Mouse (Mus musculus) limb, embryonic 14.5 days (tissue): ENCODE measurements around the gene Sptan1. TPM values are rescaled to one million over a fixed set of nuclear protein-coding genes. Genes with fewer than 3 reads are reported as not detected.
A peak's percentile ranks its signal among the peaks of the same experiment; 100 is the strongest.

Source experiments
- ATAC-seq: fragments of 200-750 bp; cut with Nextera tagmentation; 2 replicates; pipeline ENCODE4 v1.8.0; 2017; ENCODE audit warnings: low read depth, moderate number of reproducible peaks, moderate TSS enrichment; ENCODE audit not compliant: low FRiP score
- DNase-seq: peaks from one replicate; pipeline ENCODE4 v3.0.0-alpha.2; 2015; ENCODE audit warnings: low spot score
- H3K27ac ChIP-seq: fragments of 300-500 bp; sonication (generic); replicated peaks from 2 replicates; pipeline ENCODE4 v1.5.1; 2014; ENCODE audit warnings: low read depth, mild to moderate bottlenecking, low read length, moderate library complexity, mixed read lengths
- H3K27me3 ChIP-seq: fragments of 300-500 bp; sonication (generic); 2 replicates; pipeline ENCODE4 v1.6.1; 2014; ENCODE audit warnings: low read length, mixed read lengths; ENCODE audit not compliant: control insufficient read depth, insufficient read depth
- H3K36me3 ChIP-seq: fragments of 300-500 bp; sonication (generic); 2 replicates; pipeline ENCODE4 v1.6.1; 2014; ENCODE audit warnings: mild to moderate bottlenecking, low read length, moderate library complexity, mixed read lengths; ENCODE audit not compliant: control insufficient read depth, insufficient read depth
- H3K4me1 ChIP-seq: fragments of 300-500 bp; sonication (generic); 2 replicates; pipeline ENCODE4 v1.6.1; 2014; ENCODE audit warnings: antibody characterized with exemption, low read length, mixed read lengths; ENCODE audit not compliant: control insufficient read depth, insufficient read depth
- H3K4me2 ChIP-seq: fragments of 300-500 bp; sonication (generic); replicated peaks from 2 replicates; pipeline ENCODE4 v1.6.1; 2014; ENCODE audit warnings: low read depth, mild to moderate bottlenecking, low read length, moderate library complexity; ENCODE audit not compliant: severe bottlenecking
- H3K4me3 ChIP-seq: fragments of 300-500 bp; sonication (generic); replicated peaks from 2 replicates; pipeline ENCODE4 v1.5.1; 2014; ENCODE audit warnings: low read length
- H3K9ac ChIP-seq: fragments of 300-500 bp; sonication (generic); 2 replicates; pipeline ENCODE4 v1.6.1; 2014; ENCODE audit warnings: mild to moderate bottlenecking, low read depth, low read length, moderate library complexity; ENCODE audit not compliant: severe bottlenecking
- H3K9me3 ChIP-seq: fragments of 300-500 bp; sonication (generic); 2 replicates; pipeline ENCODE4 v1.6.1; 2016; ENCODE audit warnings: low read length; ENCODE audit not compliant: control insufficient read depth
- POLR2A ChIP-seq: fragments of 200-500 bp; IDR thresholded peaks from 2 replicates; pipeline ENCODE4 v1.8.0; 2012; ENCODE audit warnings: inconsistent platforms, mild to moderate bottlenecking, moderate library complexity, borderline replicate concordance; ENCODE audit not compliant: insufficient read depth, insufficient read length; ENCODE audit errors: extremely low read depth
- WGBS: fragments of 180-500 bp; shearing (Covaris S2); extraction: QIAGEN DNeasy Blood & Tissue Kit; methylation state at CpG from one replicate; pipeline ENCODE4 v1.1.7; 2014; 5-methylcytosine and 5-hydroxymethylcytosine counted together
- microRNA-seq: library from miRNA; unstranded; fragments of <30 nt; microRNA quantifications from one replicate; pipeline ENCODE4, GENCODE M21; 2016
- polyA plus RNA-seq, 2 experiments: library from polyadenylated mRNA; depleted of rRNA in 1 of 2; stranded (reverse) in 1 of 2; unstranded in 1 of 2; fragments of >200 nt; fragmentation: Nextera tagmentation in 1 of 2; extraction: Ambion mirVana in 1 of 2; gene quantifications; 2 replicates each; pipeline versions ENCODE4 v1.2.1 to v1.2.3; 2012 to 2014

Gene Sptan1
- polyA plus RNA-seq, 2 experiments: 153 to 206 TPM

- Histone ChIP-seq H3K27me3 (no peaks in the 10 kb centered on the region), H3K4me2 (peak overlapping the region; percentile 97), H3K9me3 (no peaks in the 10 kb centered on the region), H3K4me1 (peaks cover 9% of the 10 kb centered on the region; the same call in 1 of the 2 replicates), H3K36me3 (peaks cover 21% of the 10 kb centered on the region), H3K9ac (0 out of 2 replicates have a peak overlapping the region, but pooled peaks have one; percentile 56), H3K4me3 (peak overlapping the region; percentile 59), H3K27ac (peak overlapping the region; percentile 35)
- TF ChIP-seq POLR2A: no peak
- 60% methylated on average over 6 of the region's 6 CpGs for WGBS
- ATAC-seq (peak; percentile 2; the same call in 1 of the 2 replicates), DNase-seq (no peak)
Observed at GRCm38 (mm10) chr2:30076959-30077358, 111.6 kb downstream of the Sptan1 start.

- TF ChIP-seq POLR2A: 0 out of 2 replicates have a peak, but pooled peaks have one; percentile 54
- peak within 1 kb of the TSS; percentile 56 for H3K9ac ChIP-seq
- peaks cover 16% of the 10 kb centered on the region for H3K36me3 ChIP-seq
- peak within 1 kb of the TSS; percentile 59 for H3K4me3 ChIP-seq
- DNase-seq (peak; percentile 90), ATAC-seq (peak; percentile 76)
- H3K27ac ChIP-seq: peak within 1 kb of the TSS; percentile 79
- no peaks in the 10 kb centered on the region for H3K9me3 ChIP-seq
- H3K27me3 ChIP-seq: no peaks in the 10 kb centered on the region
- H3K4me2 ChIP-seq: peak within 1 kb of the TSS; percentile 97
- WGBS: under 1% methylated on average over 53 of the region's 53 CpGs
- peaks cover 9% of the 10 kb centered on the region; the same call in 1 of the 2 replicates for H3K4me1 ChIP-seq
Observed at GRCm38 (mm10) chr2:30077502-30078348, 112.4 kb downstream of the Sptan1 start, which contains the start of gene Pkn3. Pkn3 (plus strand) TSS chr2:30077684.

GRCm38 (mm10) chr2:30078349-30078712 is 113.0 kb downstream of the Sptan1 start:
- Histone ChIP-seq H3K4me1 (peaks cover 9% of the 10 kb centered on the region; the same call in 1 of the 2 replicates), H3K4me3 (peak overlapping the region; percentile 59), H3K27ac (peak overlapping the region; percentile 79), H3K9me3 (no peaks in the 10 kb centered on the region), H3K36me3 (0 out of 2 replicates have a peak, but pooled peaks cover 10% of the 10 kb centered on the region), H3K9ac (peak overlapping the region; percentile 56; the same call in 1 of the 2 replicates), H3K4me2 (peak overlapping the region; percentile 97), H3K27me3 (no peaks in the 10 kb centered on the region)
- ATAC-seq (no peak), DNase-seq (peak; percentile 27)
- TF ChIP-seq POLR2A: no peak
- 14% methylated on average over 10 of the region's 10 CpGs for WGBS

- Histone ChIP-seq H3K27ac (peak overlapping the region; percentile 79), H3K4me1 (peaks cover 9% of the 10 kb centered on the region; the same call in 1 of the 2 replicates), H3K9ac (0 out of 2 replicates have a peak overlapping the region, but pooled peaks have one; percentile 56), H3K27me3 (no peaks in the 10 kb centered on the region), H3K4me3 (0 out of 2 replicates have a peak overlapping the region, but pooled peaks have one; percentile 59), H3K4me2 (peak overlapping the region; percentile 97; the same call in 1 of the 2 replicates), H3K9me3 (no peaks in the 10 kb centered on the region), H3K36me3 (0 out of 2 replicates have a peak, but pooled peaks cover 5% of the 10 kb centered on the region)
- ATAC-seq: no peak
- no peak for TF ChIP-seq POLR2A
- WGBS: 62% methylated on average over 4 of the region's 4 CpGs
- no peak for DNase-seq
Observed at GRCm38 (mm10) chr2:30078760-30079159, 113.4 kb downstream of the Sptan1 start.

GRCm38 (mm10) chr2:30080181-30080800 is 114.9 kb downstream of the Sptan1 start:
- Histone ChIP-seq H3K36me3 (no peaks in the 10 kb centered on the region), H3K4me3 (no peak overlapping the region), H3K27me3 (no peaks in the 10 kb centered on the region), H3K4me2 (no peak overlapping the region), H3K4me1 (peaks cover 9% of the 10 kb centered on the region; the same call in 1 of the 2 replicates), H3K27ac (no peak overlapping the region), H3K9me3 (no peaks in the 10 kb centered on the region), H3K9ac (no peak overlapping the region)
- DNase-seq (no peak), ATAC-seq (no peak)
- TF ChIP-seq POLR2A: no peak
- 84% methylated on average over 15 of the region's 15 CpGs for WGBS

Small RNA genes within 50 kb of the gene (microRNA-seq; reads per million reads assigned to microRNA genes)
- not detected for gene Mir6997

Other genes with a start within 250 kb of the Sptan1 start
- gene Gm13420, start 213.9 kb upstream of the Sptan1 start, polyA plus RNA-seq (2012; rRNA removed): 0.05 and 0.08 TPM in 2 replicates
- gene Gm13420, start 213.9 kb upstream of the Sptan1 start, polyA plus RNA-seq (2014; fragmentation: Nextera tagmentation; extraction: Ambion mirVana): 0.17 TPM in 1 of 2 replicates, not detected in the other
- not detected in 2 replicates for gene Gm13547, start 206.2 kb upstream of the Sptan1 start, polyA plus RNA-seq (2012; rRNA removed)
- gene Gm13547, start 206.2 kb upstream of the Sptan1 start, polyA plus RNA-seq (2014; fragmentation: Nextera tagmentation; extraction: Ambion mirVana): 0.98 TPM in 1 of 2 replicates, not detected in the other
- gene Coq4, start 178.1 kb upstream of the Sptan1 start, polyA plus RNA-seq (2012; rRNA removed): 27.2 and 31.6 TPM in 2 replicates
- gene Coq4, start 178.1 kb upstream of the Sptan1 start, polyA plus RNA-seq (2014; fragmentation: Nextera tagmentation; extraction: Ambion mirVana): 29.4 and 34.1 TPM in 2 replicates
- gene Trub2, start 177.1 kb upstream of the Sptan1 start, polyA plus RNA-seq (2012; rRNA removed): 45.8 and 49.2 TPM in 2 replicates
- gene Trub2, start 177.1 kb upstream of the Sptan1 start, polyA plus RNA-seq (2014; fragmentation: Nextera tagmentation; extraction: Ambion mirVana): 24.2 and 29.5 TPM in 2 replicates
- 24.0 and 29.7 TPM in 2 replicates for gene Slc27a4, start 162.9 kb upstream of the Sptan1 start, polyA plus RNA-seq (2012; rRNA removed)
- gene Slc27a4, start 162.9 kb upstream of the Sptan1 start, polyA plus RNA-seq (2014; fragmentation: Nextera tagmentation; extraction: Ambion mirVana): 17.1 and 17.7 TPM in 2 replicates
- 68.3 and 87.6 TPM in 2 replicates for gene Urm1, start 145.5 kb upstream of the Sptan1 start, polyA plus RNA-seq (2012; rRNA removed)
- 26.3 and 28.3 TPM in 2 replicates for gene Urm1, start 145.5 kb upstream of the Sptan1 start, polyA plus RNA-seq (2014; fragmentation: Nextera tagmentation; extraction: Ambion mirVana)
- 53.7 and 75.9 TPM in 2 replicates for gene Cercam, start 96.4 kb upstream of the Sptan1 start, polyA plus RNA-seq (2012; rRNA removed)
- gene Cercam, start 96.4 kb upstream of the Sptan1 start, polyA plus RNA-seq (2014; fragmentation: Nextera tagmentation; extraction: Ambion mirVana): 24.8 and 28.1 TPM in 2 replicates
- gene Odf2, start 76.3 kb upstream of the Sptan1 start, polyA plus RNA-seq (2012; rRNA removed): 84.6 and 88.0 TPM in 2 replicates
- 42.3 and 47.0 TPM in 2 replicates for gene Odf2, start 76.3 kb upstream of the Sptan1 start, polyA plus RNA-seq (2014; fragmentation: Nextera tagmentation; extraction: Ambion mirVana)
- gene Gle1, start 30.1 kb upstream of the Sptan1 start, polyA plus RNA-seq (2012; rRNA removed): 42.0 and 42.3 TPM in 2 replicates
- gene Gle1, start 30.1 kb upstream of the Sptan1 start, polyA plus RNA-seq (2014; fragmentation: Nextera tagmentation; extraction: Ambion mirVana): 49.7 and 54.5 TPM in 2 replicates
- gene Wdr34, start 83.3 kb downstream of the Sptan1 start, polyA plus RNA-seq (2012; rRNA removed): 44.0 and 53.5 TPM in 2 replicates
- gene Wdr34, start 83.3 kb downstream of the Sptan1 start, polyA plus RNA-seq (2014; fragmentation: Nextera tagmentation; extraction: Ambion mirVana): 30.1 and 33.1 TPM in 2 replicates
- gene Set, start 91.8 kb downstream of the Sptan1 start, polyA plus RNA-seq (2012; rRNA removed): 178 and 295 TPM in 2 replicates
- gene Set, start 91.8 kb downstream of the Sptan1 start, polyA plus RNA-seq (2014; fragmentation: Nextera tagmentation; extraction: Ambion mirVana): 426 and 451 TPM in 2 replicates
- 24.8 and 26.9 TPM in 2 replicates for gene Pkn3, start 112.1 kb downstream of the Sptan1 start, polyA plus RNA-seq (2012; rRNA removed)
- gene Pkn3, start 112.1 kb downstream of the Sptan1 start, polyA plus RNA-seq (2014; fragmentation: Nextera tagmentation; extraction: Ambion mirVana): 5.9 and 6.4 TPM in 2 replicates
- 53.2 and 68.8 TPM in 2 replicates for gene Zdhhc12, start 128.1 kb downstream of the Sptan1 start, polyA plus RNA-seq (2012; rRNA removed)
- 21.9 and 23.2 TPM in 2 replicates for gene Zdhhc12, start 128.1 kb downstream of the Sptan1 start, polyA plus RNA-seq (2014; fragmentation: Nextera tagmentation; extraction: Ambion mirVana)
- gene Zer1, start 159.0 kb downstream of the Sptan1 start, polyA plus RNA-seq (2012; rRNA removed): 60.3 and 79.9 TPM in 2 replicates
- 9.7 and 11.0 TPM in 2 replicates for gene Zer1, start 159.0 kb downstream of the Sptan1 start, polyA plus RNA-seq (2014; fragmentation: Nextera tagmentation; extraction: Ambion mirVana)
- gene Tbc1d13, start 168.2 kb downstream of the Sptan1 start, polyA plus RNA-seq (2012; rRNA removed): 49.9 and 62.9 TPM in 2 replicates
- gene Tbc1d13, start 168.2 kb downstream of the Sptan1 start, polyA plus RNA-seq (2014; fragmentation: Nextera tagmentation; extraction: Ambion mirVana): 10.4 and 10.7 TPM in 2 replicates
- gene Endog, start 205.9 kb downstream of the Sptan1 start, polyA plus RNA-seq (2012; rRNA removed): 18.5 and 24.7 TPM in 2 replicates
- 20.9 and 22.6 TPM in 2 replicates for gene Endog, start 205.9 kb downstream of the Sptan1 start, polyA plus RNA-seq (2014; fragmentation: Nextera tagmentation; extraction: Ambion mirVana)
- gene Spout1, start 212.9 kb downstream of the Sptan1 start, polyA plus RNA-seq (2012; rRNA removed): 69.1 and 73.7 TPM in 2 replicates
- gene Spout1, start 212.9 kb downstream of the Sptan1 start, polyA plus RNA-seq (2014; fragmentation: Nextera tagmentation; extraction: Ambion mirVana): 75.6 and 79.9 TPM in 2 replicates
- 24.5 and 30.3 TPM in 2 replicates for gene Kyat1, start 240.3 kb downstream of the Sptan1 start, polyA plus RNA-seq (2012; rRNA removed)
- 10.2 and 10.3 TPM in 2 replicates for gene Kyat1, start 240.3 kb downstream of the Sptan1 start, polyA plus RNA-seq (2014; fragmentation: Nextera tagmentation; extraction: Ambion mirVana)